ENCODE assay signal across 27 mouse cellular contexts in genomic region chr2:162657541-162657940, GRCm38 (mm10). TPM values are rescaled to one million over a fixed set of nuclear protein-coding genes. Genes with fewer than 3 reads are reported as not detected.
DNase-seq lines count a peak whose midpoint lies in the region; ATAC-seq lines count a peak whose summit lies in the region.
"Had no signal": no experiment of that assay in that cellular context is flagged by ENCODE, and none has a peak within 500 bp of the region (broad histone marks: within the 10 kb centered on the region; RNA-seq: fewer than 3 reads in every experiment).

No protein-coding gene starts in this region.

- 55% methylated on average over 7 of the region's 7 CpGs for WGBS in forebrain, embryonic 14.5 days
- 80% methylated on average over 7 of the region's 7 CpGs for WGBS in forebrain, embryonic 10.5 days
- WGBS in hindbrain, embryonic 14.5 days: 33% methylated on average over 7 of the region's 7 CpGs
- 52% methylated on average over 7 of the region's 7 CpGs for WGBS in hindbrain, embryonic 12.5 days
- WGBS in neural tube, embryonic 13.5 days: 40% methylated on average over 7 of the region's 7 CpGs
- 23% methylated on average over 7 of the region's 7 CpGs for WGBS in neural tube, embryonic 15.5 days

- DNase-seq in forebrain, embryonic 14.5 days (ENCODE audit: low spot score): no peak
- no peak for DNase-seq in forebrain, embryonic 10.5 days (ENCODE audit: extremely low spot score, low spot score)
- no peak for DNase-seq in hindbrain, embryonic 14.5 days (ENCODE audit: low spot score)
- DNase-seq in neural tube, embryonic 10.5 days (ENCODE audit: extremely low spot score, low spot score): no peak
- no peak for DNase-seq in testis, postnatal 10 days (ENCODE audit: low spot score)
- DNase-seq: adrenal gland, adult 8-10 months; cerebellum, adult 8-10 months; cerebellum, postnatal 25 days; heart, adult 2 months; heart, postnatal 4 days; kidney, adult 18-20 months; kidney, postnatal 25 days; liver, embryonic 13.5 days; lung, adult 18-20 months; lung, postnatal 4 days; thymus, postnatal 14 days had no signal

- H3K4me2 ChIP-seq in forebrain, embryonic 14.5 days (ENCODE audit: low read length): peak overlapping the region; percentile 98; the same call in 1 of the 2 replicates
- peak overlapping the region; percentile 96 for H3K4me2 ChIP-seq in hindbrain, embryonic 14.5 days (replicated peaks)
- no peak overlapping the region for H3K4me2 ChIP-seq in hindbrain, embryonic 12.5 days (replicated peaks)
- peak overlapping the region; percentile 98 for H3K4me2 ChIP-seq in neural tube, embryonic 13.5 days
- H3K4me2 ChIP-seq in neural tube, embryonic 15.5 days: peak overlapping the region; percentile 96
- H3K4me2 ChIP-seq: heart, embryonic 12.5 days; kidney, embryonic 15.5 days; limb, embryonic 15.5 days; liver, embryonic 13.5 days had no signal

- H3K4me1 ChIP-seq in forebrain, embryonic 14.5 days (ENCODE audit: control insufficient read depth, insufficient read depth, low read length): peaks cover 9% of the 10 kb centered on the region; the same call in 1 of the 2 replicates
- peaks cover 40% of the 10 kb centered on the region for H3K4me1 ChIP-seq in forebrain, embryonic 10.5 days
- peaks cover 20% of the 10 kb centered on the region for H3K4me1 ChIP-seq in hindbrain, embryonic 14.5 days (replicated peaks; ENCODE audit: control insufficient read depth, insufficient read depth, low read length)
- H3K4me1 ChIP-seq in hindbrain, embryonic 12.5 days: peaks cover 22% of the 10 kb centered on the region
- H3K4me1 ChIP-seq in neural tube, embryonic 13.5 days (replicated peaks): peaks cover 58% of the 10 kb centered on the region
- peaks cover 42% of the 10 kb centered on the region for H3K4me1 ChIP-seq in neural tube, embryonic 15.5 days
- H3K4me1 ChIP-seq: liver, embryonic 13.5 days; megakaryocyte, embryonic 14.5 days had no signal

- H3K36me3 ChIP-seq in forebrain, embryonic 14.5 days (ENCODE audit: control insufficient read depth, insufficient read depth, low read length): no peaks in the 10 kb centered on the region
- H3K36me3 ChIP-seq in forebrain, embryonic 10.5 days (replicated peaks): no peaks in the 10 kb centered on the region
- no peaks in the 10 kb centered on the region for H3K36me3 ChIP-seq in hindbrain, embryonic 14.5 days (replicated peaks; ENCODE audit: control insufficient read depth, insufficient read depth)
- H3K36me3 ChIP-seq in hindbrain, embryonic 12.5 days: no peaks in the 10 kb centered on the region
- no peaks in the 10 kb centered on the region for H3K36me3 ChIP-seq in neural tube, embryonic 13.5 days
- H3K36me3 ChIP-seq in neural tube, embryonic 15.5 days: no peaks in the 10 kb centered on the region
- H3K36me3 ChIP-seq: heart, embryonic 12.5 days; kidney, embryonic 15.5 days; limb, embryonic 10.5 days; limb, embryonic 15.5 days; liver, embryonic 13.5 days had no signal

- H3K9me3 ChIP-seq in forebrain, embryonic 14.5 days (replicated peaks; ENCODE audit: control insufficient read depth, low read length): no peaks in the 10 kb centered on the region
- H3K9me3 ChIP-seq in forebrain, embryonic 10.5 days: no peaks in the 10 kb centered on the region
- no peaks in the 10 kb centered on the region for H3K9me3 ChIP-seq in hindbrain, embryonic 14.5 days (ENCODE audit: control insufficient read depth, low read length)
- no peaks in the 10 kb centered on the region for H3K9me3 ChIP-seq in hindbrain, embryonic 12.5 days (replicated peaks)
- H3K9me3 ChIP-seq in neural tube, embryonic 13.5 days: no peaks in the 10 kb centered on the region
- no peaks in the 10 kb centered on the region for H3K9me3 ChIP-seq in neural tube, embryonic 15.5 days (replicated peaks)
- H3K9me3 ChIP-seq: heart, embryonic 12.5 days; kidney, embryonic 15.5 days; limb, embryonic 10.5 days; limb, embryonic 15.5 days; liver, embryonic 13.5 days; megakaryocyte, embryonic 14.5 days had no signal

- H3K27me3 ChIP-seq in forebrain, embryonic 14.5 days (replicated peaks; ENCODE audit: control insufficient read depth, insufficient read depth, low read length): peaks cover 45% of the 10 kb centered on the region
- peaks cover 77% of the 10 kb centered on the region for H3K27me3 ChIP-seq in forebrain, embryonic 10.5 days (ENCODE audit: poor library complexity, severe bottlenecking)
- H3K27me3 ChIP-seq in hindbrain, embryonic 14.5 days (ENCODE audit: control insufficient read depth, insufficient read depth, low read length): peaks cover 3% of the 10 kb centered on the region; the same call in 1 of the 2 replicates
- peaks cover 35% of the 10 kb centered on the region for H3K27me3 ChIP-seq in hindbrain, embryonic 12.5 days
- peaks cover 48% of the 10 kb centered on the region for H3K27me3 ChIP-seq in neural tube, embryonic 13.5 days
- H3K27me3 ChIP-seq in neural tube, embryonic 15.5 days (replicated peaks): no peaks in the 10 kb centered on the region
- H3K27me3 ChIP-seq: CH12.LX had no signal

- no peak for ATAC-seq in forebrain, embryonic 14.5 days
- ATAC-seq in hindbrain, embryonic 14.5 days (ENCODE audit: low FRiP score): no peak
- no peak for ATAC-seq in hindbrain, embryonic 12.5 days (ENCODE audit: low FRiP score)
- ATAC-seq in neural tube, embryonic 13.5 days (ENCODE audit: low read depth): no peak
- no peak for ATAC-seq in neural tube, embryonic 15.5 days (ENCODE audit: low FRiP score)
- ATAC-seq: lung, postnatal 0 days had no signal

- H3K27ac ChIP-seq in forebrain, embryonic 14.5 days (ENCODE audit: low read depth, low read length): no peak overlapping the region
- H3K27ac ChIP-seq in forebrain, embryonic 10.5 days: no peak overlapping the region
- H3K27ac ChIP-seq in hindbrain, embryonic 14.5 days: peak overlapping the region; percentile 18; the same call in 1 of the 2 replicates
- no peak overlapping the region for H3K27ac ChIP-seq in hindbrain, embryonic 12.5 days
- H3K27ac ChIP-seq in neural tube, embryonic 13.5 days (replicated peaks): peak overlapping the region; percentile 23; the same call in 1 of the 2 replicates
- no peak overlapping the region for H3K27ac ChIP-seq in neural tube, embryonic 15.5 days (replicated peaks)
- H3K27ac ChIP-seq: heart, adult 2 months; kidney, embryonic 15.5 days; limb, embryonic 10.5 days; limb, embryonic 15.5 days; liver, embryonic 13.5 days had no signal

- no peak overlapping the region for H3K9ac ChIP-seq in forebrain, embryonic 14.5 days (ENCODE audit: low read length)
- H3K9ac ChIP-seq in hindbrain, embryonic 14.5 days: no peak overlapping the region
- H3K9ac ChIP-seq in hindbrain, embryonic 12.5 days: no peak overlapping the region
- no peak overlapping the region for H3K9ac ChIP-seq in neural tube, embryonic 13.5 days
- H3K9ac ChIP-seq in neural tube, embryonic 15.5 days (replicated peaks): no peak overlapping the region
- H3K9ac ChIP-seq: heart, embryonic 12.5 days; kidney, embryonic 15.5 days; limb, embryonic 15.5 days; liver, embryonic 13.5 days had no signal

- no peak overlapping the region for H3K4me3 ChIP-seq in forebrain, embryonic 14.5 days (ENCODE audit: low read depth, low read length)
- H3K4me3 ChIP-seq in forebrain, embryonic 10.5 days: no peak overlapping the region
- no peak overlapping the region for H3K4me3 ChIP-seq in hindbrain, embryonic 14.5 days (replicated peaks; ENCODE audit: low read length)
- no peak overlapping the region for H3K4me3 ChIP-seq in hindbrain, embryonic 12.5 days
- peak overlapping the region; percentile 65 for H3K4me3 ChIP-seq in neural tube, embryonic 13.5 days
- peak overlapping the region; percentile 72 for H3K4me3 ChIP-seq in neural tube, embryonic 15.5 days (replicated peaks)
- H3K4me3 ChIP-seq: heart, adult 2 months; heart, embryonic 12.5 days; kidney, embryonic 15.5 days; limb, embryonic 10.5 days; limb, embryonic 15.5 days; liver, embryonic 13.5 days; megakaryocyte, embryonic 14.5 days had no signal

RNA-seq across cellular contexts. Expression of gene Ptprt, which starts 3.4 kb away (rescaled TPM):
- polyA plus RNA-seq in forebrain, embryonic 14.5 days (2014; fragmentation: Nextera tagmentation; extraction: Ambion mirVana): 3.6 and 5.9 TPM in 2 replicates
- 0.48 and 0.87 TPM in 2 replicates for polyA plus RNA-seq in forebrain, embryonic 10.5 days (2016; fragmentation: Nextera tagmentation; extraction: Ambion mirVana)
- polyA plus RNA-seq in hindbrain, embryonic 14.5 days (2014; fragmentation: Nextera tagmentation; extraction: Ambion mirVana): 19.7 and 21.5 TPM in 2 replicates
- polyA plus RNA-seq in hindbrain, embryonic 12.5 days (2016; fragmentation: Nextera tagmentation; extraction: Ambion mirVana): 4.2 and 4.5 TPM in 2 replicates
- polyA plus RNA-seq in neural tube, embryonic 13.5 days (2015; fragmentation: Nextera tagmentation; extraction: Ambion mirVana): 6.6 and 8.1 TPM in 2 replicates
- 13.4 and 14.0 TPM in 2 replicates for polyA plus RNA-seq in neural tube, embryonic 15.5 days (2015; fragmentation: Nextera tagmentation; extraction: Ambion mirVana)
- polyA plus RNA-seq: C2C12 had no signal

Comparison
In these comparisons a context has a peak if more than half of its experiments do, and no peak if none do; other contexts are left out.
1. H3K27ac ChIP-seq: peak in hindbrain, embryonic 14.5 days (single experiment) and neural tube, embryonic 13.5 days (single experiment); none in forebrain, embryonic 14.5 days (single experiment), forebrain, embryonic 10.5 days (single experiment), hindbrain, embryonic 12.5 days (single experiment) and neural tube, embryonic 15.5 days (single experiment).
2. H3K4me3 ChIP-seq: peak in neural tube, embryonic 13.5 days (single experiment) and neural tube, embryonic 15.5 days (single experiment); none in forebrain, embryonic 14.5 days (single experiment), forebrain, embryonic 10.5 days (single experiment), hindbrain, embryonic 14.5 days (single experiment) and hindbrain, embryonic 12.5 days (single experiment).